Mouse (Mus musculus) lung, adult 18-20 months (tissue): ENCODE data around the gene Keap1.

ENCODE experiments used
- DNase-seq, 2 experiments: peaks; one replicate each; pipeline ENCODE4 v3.0.0; 2022; ENCODE audit warnings: mixed read lengths in 2 of 2

The Keap1 gene

GRCm38 (mm10) chr9:21194787-21195493 lies 44.2 kb downstream of the Keap1 start:
- DNase-seq: peak; percentile 25 to 26

- DNase-seq: no peak
Measured at GRCm38 (mm10) chr9:21193786-21194185, 45.4 kb downstream of the Keap1 start.

DNA sequence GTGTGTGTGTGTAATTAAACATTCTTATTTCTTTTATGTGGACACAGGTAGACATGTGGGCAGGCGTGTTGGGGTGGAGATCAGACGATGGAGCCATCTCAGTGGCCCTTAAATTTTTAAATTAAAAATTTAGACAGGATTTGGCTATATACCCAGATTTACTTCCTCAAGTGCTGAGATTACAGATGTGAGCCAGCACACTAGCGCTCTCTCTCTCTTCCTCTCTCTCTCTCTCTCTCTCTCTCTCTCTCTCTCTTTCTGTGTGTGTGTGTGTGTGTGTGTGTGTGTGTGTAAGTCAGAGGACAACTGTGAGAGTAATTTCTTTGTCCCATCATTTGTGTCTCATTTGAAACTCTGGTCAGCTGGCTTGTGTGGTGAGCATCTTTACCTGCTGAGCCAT lies 48.5 kb downstream of the Keap1 start:
- DNase-seq: no peak

DNA sequence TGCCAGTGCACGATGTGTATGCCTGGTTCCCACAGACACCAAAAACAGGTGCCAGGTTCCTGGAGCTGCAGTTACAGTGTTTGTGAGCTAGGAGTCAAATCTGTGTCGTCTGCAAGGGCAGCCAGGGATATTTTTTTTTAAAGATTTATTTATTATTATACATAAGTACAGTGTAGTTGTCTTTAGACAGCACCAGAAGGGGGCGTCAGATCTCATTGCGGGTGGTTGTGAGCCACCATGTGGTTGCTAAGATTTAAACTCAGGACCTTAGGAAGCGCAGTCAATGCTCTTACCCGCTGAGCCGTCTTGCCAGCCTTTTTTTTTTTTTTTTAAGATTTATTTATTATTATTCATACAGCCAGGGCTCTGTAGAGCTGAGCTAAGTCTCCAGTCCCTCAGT lies 49.3 kb downstream of the Keap1 start:
- DNase-seq: no peak

DNA sequence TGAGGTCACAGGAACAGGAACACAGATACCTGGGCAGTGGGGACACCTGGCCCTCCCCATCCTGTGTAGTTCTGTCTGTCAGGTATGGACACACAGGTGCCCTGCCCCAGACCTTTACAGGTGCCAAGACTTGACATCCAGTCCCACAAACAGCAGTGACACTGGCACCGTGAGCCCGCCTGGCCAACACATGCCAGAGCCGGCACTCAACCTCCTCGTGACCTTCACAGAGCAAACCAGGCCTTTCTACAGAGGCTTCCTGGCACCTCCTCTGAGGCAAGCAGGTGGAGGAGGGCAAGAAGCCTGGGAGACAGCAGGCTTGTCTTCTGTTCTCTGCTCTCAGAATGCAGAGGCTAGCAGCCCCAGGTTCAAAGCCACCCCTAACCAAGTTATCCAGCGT lies 53.7 kb downstream of the Keap1 start:
- no peak for DNase-seq

GRCm38 (mm10) chr9:21184733-21185132 lies 54.4 kb downstream of the Keap1 start:
- no peak for DNase-seq

DNA sequence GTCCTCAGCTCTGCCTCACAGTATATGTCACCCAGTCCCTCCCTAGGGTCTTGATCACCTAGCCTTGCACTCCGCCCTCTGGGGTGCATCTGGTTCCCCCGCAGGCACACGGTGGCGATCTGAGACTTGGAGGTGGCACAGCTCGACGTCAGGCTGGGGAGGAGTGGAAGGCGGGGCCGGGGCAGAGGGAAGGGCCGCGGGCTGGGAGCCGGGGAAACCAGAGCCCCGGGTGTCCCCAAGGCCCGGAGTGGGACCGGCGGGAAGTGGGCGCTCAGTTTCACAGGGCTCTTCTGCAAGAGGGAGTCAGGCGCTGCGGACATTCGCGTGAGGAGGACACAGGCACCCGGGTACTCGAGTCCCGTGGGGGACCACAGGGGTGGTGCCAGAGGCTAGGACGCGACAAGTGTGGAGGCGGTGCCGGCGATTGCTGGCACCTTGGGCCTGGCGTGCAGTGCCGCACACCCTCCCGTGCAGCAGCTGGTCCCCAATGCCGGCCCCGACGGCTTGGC lies 55.2 kb downstream of the Keap1 start:
- peak; percentile 82 to 84 for DNase-seq

DNA sequence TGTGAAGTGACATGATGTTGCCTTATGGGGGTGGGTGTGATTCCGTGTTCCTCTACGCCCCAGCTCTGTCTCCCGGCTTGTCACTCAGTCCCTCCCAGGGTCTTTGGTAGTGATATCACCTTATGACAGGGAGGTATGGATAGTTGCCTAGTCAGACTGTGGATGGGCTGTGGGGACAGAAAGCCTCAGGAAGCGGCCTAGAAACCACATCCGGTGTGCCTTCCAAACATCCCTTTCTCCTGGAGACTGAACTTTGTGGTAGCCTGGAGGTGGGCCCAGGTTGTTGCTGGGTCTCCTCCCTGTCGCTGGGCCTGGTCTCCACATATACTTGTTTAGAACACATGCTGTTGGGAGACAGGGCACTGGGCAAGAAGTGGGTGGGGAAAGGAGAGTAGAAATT lies 55.7 kb downstream of the Keap1 start:
- DNase-seq: no peak

DNA sequence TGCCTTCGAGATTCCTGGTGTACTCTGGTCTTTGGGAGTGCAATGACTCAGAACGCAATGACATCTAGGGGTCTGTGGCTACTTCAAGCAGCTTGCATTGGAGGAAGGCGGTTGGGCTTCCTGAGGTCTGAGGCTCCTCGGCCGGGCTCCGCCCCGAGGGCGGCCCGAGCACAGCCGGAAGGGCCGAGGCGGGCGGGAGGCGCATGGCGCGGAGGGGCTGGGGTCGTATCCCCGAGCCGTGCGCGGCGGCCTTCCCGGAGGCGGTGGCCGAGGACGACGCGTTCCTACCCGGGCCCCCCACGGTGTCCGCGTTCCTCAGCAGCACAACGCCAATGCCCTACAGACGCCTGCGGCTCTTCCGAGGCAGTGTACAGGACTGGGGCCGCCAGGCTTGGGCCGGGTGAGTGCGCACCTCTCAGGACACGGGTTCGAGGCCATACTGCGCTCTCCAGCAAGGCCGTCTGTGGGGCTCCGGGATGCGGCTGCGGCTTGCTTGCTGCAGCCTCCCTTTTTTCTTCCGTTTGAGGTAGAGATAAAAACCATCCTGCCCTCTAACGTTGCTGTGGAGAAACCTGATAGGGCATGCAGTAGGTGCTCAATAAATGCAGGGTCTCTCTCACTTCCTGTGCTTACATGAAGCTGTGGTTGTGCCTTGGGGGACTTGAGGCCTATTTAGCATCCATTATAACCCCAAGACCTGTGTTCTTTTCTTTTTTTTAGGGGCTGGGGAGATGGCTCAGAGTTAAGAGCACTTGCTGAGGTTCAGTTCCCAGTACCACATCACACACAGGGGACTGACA lies 57.5 kb downstream of the Keap1 start:
- DNase-seq: peak in 1 of 2 experiments; percentile 52

DNA sequence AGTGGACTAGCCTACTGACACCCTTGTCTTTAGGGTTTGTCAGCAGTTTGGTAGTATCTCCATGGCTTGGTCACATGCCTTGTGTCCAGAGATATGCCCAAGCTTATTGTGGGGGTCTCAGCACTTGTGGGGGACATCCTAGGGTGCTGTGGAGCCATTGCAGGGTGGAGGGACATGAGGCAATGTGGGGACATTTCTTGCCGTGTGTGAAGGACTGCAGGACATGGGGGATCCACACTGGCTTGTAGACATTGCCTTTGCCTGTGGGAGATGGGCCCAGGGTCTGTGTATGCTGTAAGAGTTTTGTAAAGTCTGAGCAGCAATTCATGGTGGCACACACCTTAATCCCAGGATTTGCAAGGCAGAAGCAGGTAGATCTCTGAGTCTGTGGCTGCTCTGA lies 58.3 kb downstream of the Keap1 start:
- no peak for DNase-seq

GRCm38 (mm10) chr9:21180402-21180801 lies 58.8 kb downstream of the Keap1 start:
- no peak for DNase-seq
